Mouse (Mus musculus) liver, postnatal 0 days (tissue): ENCODE measurements around the gene Vmn2r93. TPM values are rescaled to one million over a fixed set of nuclear protein-coding genes. Genes with fewer than 3 reads are reported as not detected.

Source experiments
- ATAC-seq: fragments of 200-750 bp; cut with Nextera tagmentation; 2 replicates; pipeline ENCODE4 v1.8.0; 2017; ENCODE audit warnings: mild to moderate bottlenecking, moderate library complexity
- DNase-seq: peaks from one replicate; pipeline ENCODE4 v3.0.0-alpha.2; 2016
- H3K27ac ChIP-seq: fragments of 300-500 bp; sonication (generic); 2 replicates; pipeline ENCODE4 v1.5.1; 2014; ENCODE audit warnings: antibody characterized with exemption, moderate library complexity, mild to moderate bottlenecking, low read depth
- H3K27me3 ChIP-seq: fragments of 300-500 bp; sonication (generic); 2 replicates; pipeline ENCODE4 v1.6.1; 2014; ENCODE audit warnings: low read length, control low read depth, mixed read lengths; ENCODE audit not compliant: insufficient read depth
- H3K36me3 ChIP-seq: fragments of 300-500 bp; sonication (generic); replicated peaks from 2 replicates; pipeline ENCODE4 v1.6.1; 2014; ENCODE audit warnings: mild to moderate bottlenecking, control low read depth, low read length, moderate library complexity, mixed read lengths; ENCODE audit not compliant: insufficient read depth
- H3K4me1 ChIP-seq: fragments of 300-500 bp; sonication (generic); 2 replicates; pipeline ENCODE4 v1.6.1; 2014; ENCODE audit warnings: antibody characterized with exemption, mild to moderate bottlenecking, control low read depth; ENCODE audit not compliant: insufficient read depth
- H3K4me2 ChIP-seq: fragments of 300-500 bp; sonication (generic); 2 replicates; pipeline ENCODE4 v1.6.1; 2014; ENCODE audit warnings: low read depth, mild to moderate bottlenecking, low read length, moderate library complexity, mixed read lengths
- H3K4me3 ChIP-seq: fragments of 300-500 bp; sonication (generic); 2 replicates; pipeline ENCODE4 v1.5.1; 2014; ENCODE audit warnings: low read depth, low read length
- H3K9ac ChIP-seq: fragments of 300-500 bp; sonication (generic); replicated peaks from 2 replicates; pipeline ENCODE4 v1.6.1; 2014; ENCODE audit warnings: mild to moderate bottlenecking, moderate library complexity
- H3K9me3 ChIP-seq: fragments of 300-500 bp; sonication (generic); 2 replicates; pipeline ENCODE4 v1.6.1; 2016; ENCODE audit warnings: mild to moderate bottlenecking, control low read depth, low read length, mixed read lengths
- CTCF ChIP-seq: sonication (generic); IDR thresholded peaks from 2 replicates; pipeline ENCODE4 v1.5.1; 2016; ENCODE audit warnings: antibody characterized with exemption, low read depth
- EP300 ChIP-seq: IDR thresholded peaks from 2 replicates; pipeline ENCODE4 v1.6.1; 2016; ENCODE audit warnings: antibody characterized with exemption, low read depth, mild to moderate bottlenecking
- WGBS: fragments of 180-500 bp; shearing (Covaris S2); extraction: QIAGEN DNeasy Blood & Tissue Kit; methylation state at CpG from one replicate; pipeline ENCODE4 v1.1.7; 2014; ENCODE audit not compliant: insufficient replicate concordance; 5-methylcytosine and 5-hydroxymethylcytosine counted together
- polyA plus RNA-seq: library from polyadenylated mRNA; unstranded; fragments of >200 nt; fragmentation: Nextera tagmentation; extraction: Ambion mirVana; gene quantifications from 2 replicates; pipeline ENCODE4 v1.2.1, GENCODE M21; 2015

The Vmn2r93 gene
- not detected in 2 replicates for polyA plus RNA-seq

GRCm38 (mm10) chr17:18297799-18298198, at the start of gene Vmn2r93:
Gene Vmn2r93 (plus strand): TSS chr17:18298099.
- TF ChIP-seq EP300 = no peak
- no peak for TF ChIP-seq CTCF
- H3K4me2 ChIP-seq = no peak within 1 kb of the TSS
- WGBS = 29% methylated on average over 1 of the region's 1 CpGs

GRCm38 (mm10) chr17:18277656-18278055, 20.2 kb upstream of the Vmn2r93 start, which contains the start of gene Vmn2r94:
Gene Vmn2r94 (minus strand): TSS chr17:18277756.
- H3K27me3 ChIP-seq = no peaks in the 10 kb centered on the region
- no peak for ATAC-seq
- no peak for TF ChIP-seq CTCF
- no peak for TF ChIP-seq EP300
- H3K4me1 ChIP-seq = no peaks in the 10 kb centered on the region
- no peaks in the 10 kb centered on the region for H3K36me3 ChIP-seq
- no peak within 1 kb of the TSS for H3K4me2 ChIP-seq
- no peak within 1 kb of the TSS for H3K27ac ChIP-seq
- no peak within 1 kb of the TSS for H3K9ac ChIP-seq
- no peak for DNase-seq
- WGBS = 52% methylated on average over 2 of the region's 2 CpGs
- H3K9me3 ChIP-seq = no peaks in the 10 kb centered on the region
- H3K4me3 ChIP-seq = no peak within 1 kb of the TSS

More at GRCm38 (mm10) chr17:18297799-18298198, at the start of gene Vmn2r93:
- H3K9ac ChIP-seq = no peak within 1 kb of the TSS
- H3K4me3 ChIP-seq = no peak within 1 kb of the TSS
- ATAC-seq (no peak), DNase-seq (no peak)
- H3K9me3 ChIP-seq = no peaks in the 10 kb centered on the region
- no peaks in the 10 kb centered on the region for H3K27me3 ChIP-seq
- no peaks in the 10 kb centered on the region for H3K36me3 ChIP-seq
- no peaks in the 10 kb centered on the region for H3K4me1 ChIP-seq
- no peak within 1 kb of the TSS for H3K27ac ChIP-seq

DNA sequence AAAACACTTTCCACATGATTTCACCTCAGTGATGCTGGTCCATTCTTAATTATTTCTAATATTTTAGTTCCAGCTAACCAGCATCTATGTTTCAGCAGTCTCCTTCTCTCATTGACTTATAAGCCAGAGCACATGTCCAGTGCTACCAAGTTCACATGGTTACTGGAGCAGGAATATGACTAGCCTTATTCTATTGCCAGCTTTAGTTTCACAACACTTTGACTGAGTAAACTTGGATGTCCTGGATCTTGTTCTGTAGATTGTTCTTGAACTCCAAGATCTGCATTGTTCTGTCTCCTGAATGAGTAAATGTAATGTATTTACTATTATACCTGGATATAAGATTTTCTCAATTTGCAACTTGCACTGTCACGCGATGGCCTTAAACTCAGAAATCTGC, 25.1 kb downstream of the Vmn2r93 start:
- no peak for ATAC-seq
- H3K9me3 ChIP-seq = no peaks in the 10 kb centered on the region
- no peak overlapping the region for H3K9ac ChIP-seq
- DNase-seq = no peak
- no peak overlapping the region for H3K27ac ChIP-seq
- H3K4me3 ChIP-seq = no peak overlapping the region
- TF ChIP-seq CTCF (no peak), EP300 (no peak)
- 82% methylated on average over 2 of the region's 2 CpGs for WGBS
- H3K36me3 ChIP-seq = no peaks in the 10 kb centered on the region
- no peak overlapping the region for H3K4me2 ChIP-seq
- H3K27me3 ChIP-seq = no peaks in the 10 kb centered on the region
- H3K4me1 ChIP-seq = no peaks in the 10 kb centered on the region

GRCm38 (mm10) chr17:18360007-18360406, 62.1 kb downstream of the Vmn2r93 start:
- Histone ChIP-seq H3K9me3 (no peaks in the 10 kb centered on the region), H3K4me1 (no peaks in the 10 kb centered on the region), H3K27me3 (no peaks in the 10 kb centered on the region), H3K4me2 (no peak overlapping the region), H3K9ac (no peak overlapping the region), H3K36me3 (no peaks in the 10 kb centered on the region), H3K27ac (no peak overlapping the region), H3K4me3 (no peak overlapping the region)
- ATAC-seq (no peak), DNase-seq (no peak)
- TF ChIP-seq EP300 = no peak
- 51% methylated on average over 1 of the region's 1 CpGs for WGBS

GRCm38 (mm10) chr17:18360602-18361001, 62.7 kb downstream of the Vmn2r93 start:
- Histone ChIP-seq H3K36me3 (no peaks in the 10 kb centered on the region), H3K4me3 (no peak overlapping the region), H3K4me1 (no peaks in the 10 kb centered on the region), H3K9me3 (no peaks in the 10 kb centered on the region), H3K4me2 (no peak overlapping the region), H3K27ac (no peak overlapping the region), H3K9ac (no peak overlapping the region), H3K27me3 (no peaks in the 10 kb centered on the region)
- TF ChIP-seq EP300 = no peak
- no peak for TF ChIP-seq CTCF
- WGBS = 40% methylated on average over 3 of the region's 3 CpGs
- ATAC-seq = no peak
- no peak for DNase-seq

Other genes with a start within 250 kb of the Vmn2r93 start
- not detected in 2 replicates for gene Vmn2r124, start 248.7 kb upstream of the Vmn2r93 start, polyA plus RNA-seq
- gene Vmn2r91, start 213.1 kb upstream of the Vmn2r93 start, polyA plus RNA-seq = not detected in 2 replicates
- not detected in 2 replicates for gene Vmn2r92, start 146.2 kb upstream of the Vmn2r93 start, polyA plus RNA-seq
- gene Vmn2r94, start 20.3 kb upstream of the Vmn2r93 start, polyA plus RNA-seq = not detected in 2 replicates
- not detected in 2 replicates for gene Vmn2r95, start 126.0 kb downstream of the Vmn2r93 start, polyA plus RNA-seq